Mouse (Mus musculus) midbrain, embryonic 12.5 days (tissue): ENCODE measurements around the gene Crip2. TPM values are rescaled to one million over a fixed set of nuclear protein-coding genes. Genes with fewer than 3 reads are reported as not detected.
A peak's percentile ranks its signal among the peaks of the same experiment; 100 is the strongest.

Source experiments
- ATAC-seq: fragments of 200-750 bp; cut with Nextera tagmentation; 2 replicates; pipeline ENCODE4 v1.8.0; 2017; ENCODE audit warnings: low read depth, moderate TSS enrichment, moderate library complexity; ENCODE audit not compliant: low FRiP score
- H3K27ac ChIP-seq: fragments of 300-500 bp; sonication (generic); replicated peaks from 2 replicates; pipeline ENCODE4 v1.5.1; 2016; ENCODE audit warnings: mild to moderate bottlenecking
- H3K27me3 ChIP-seq: fragments of 300-500 bp; sonication (generic); 2 replicates; pipeline ENCODE4 v1.6.1; 2016; ENCODE audit warnings: mild to moderate bottlenecking
- H3K36me3 ChIP-seq: fragments of 300-500 bp; sonication (generic); 2 replicates; pipeline ENCODE4 v1.6.1; 2016
- H3K4me1 ChIP-seq: fragments of 300-500 bp; sonication (generic); 2 replicates; pipeline ENCODE4 v1.6.1; 2016
- H3K4me2 ChIP-seq: fragments of 300-500 bp; sonication (generic); replicated peaks from 2 replicates; pipeline ENCODE4 v1.6.1; 2016; ENCODE audit warnings: mild to moderate bottlenecking, moderate library complexity
- H3K4me3 ChIP-seq: fragments of 300-500 bp; sonication (generic); 2 replicates; pipeline ENCODE4 v1.5.1; 2016; ENCODE audit warnings: mild to moderate bottlenecking
- H3K9ac ChIP-seq: fragments of 300-500 bp; sonication (generic); replicated peaks from 2 replicates; pipeline ENCODE4 v1.6.1; 2016; ENCODE audit warnings: mild to moderate bottlenecking, moderate library complexity
- H3K9me3 ChIP-seq: fragments of 300-500 bp; sonication (generic); 2 replicates; pipeline ENCODE4 v1.6.1; 2016; ENCODE audit warnings: mild to moderate bottlenecking
- WGBS: fragments of 180-500 bp; shearing (Covaris S2); methylation state at CpG from one replicate; pipeline ENCODE4 v1.1.7; 2016; 5-methylcytosine and 5-hydroxymethylcytosine counted together
- polyA plus RNA-seq: library from polyadenylated mRNA; unstranded; fragments of >200 nt; fragmentation: Nextera tagmentation; extraction: Ambion mirVana; gene quantifications from 2 replicates; pipeline ENCODE4 v1.2.1, GENCODE M21; 2016

Crip2 gene
- polyA plus RNA-seq, 1 experiment from 2014 or later = 257 TPM

DNA sequence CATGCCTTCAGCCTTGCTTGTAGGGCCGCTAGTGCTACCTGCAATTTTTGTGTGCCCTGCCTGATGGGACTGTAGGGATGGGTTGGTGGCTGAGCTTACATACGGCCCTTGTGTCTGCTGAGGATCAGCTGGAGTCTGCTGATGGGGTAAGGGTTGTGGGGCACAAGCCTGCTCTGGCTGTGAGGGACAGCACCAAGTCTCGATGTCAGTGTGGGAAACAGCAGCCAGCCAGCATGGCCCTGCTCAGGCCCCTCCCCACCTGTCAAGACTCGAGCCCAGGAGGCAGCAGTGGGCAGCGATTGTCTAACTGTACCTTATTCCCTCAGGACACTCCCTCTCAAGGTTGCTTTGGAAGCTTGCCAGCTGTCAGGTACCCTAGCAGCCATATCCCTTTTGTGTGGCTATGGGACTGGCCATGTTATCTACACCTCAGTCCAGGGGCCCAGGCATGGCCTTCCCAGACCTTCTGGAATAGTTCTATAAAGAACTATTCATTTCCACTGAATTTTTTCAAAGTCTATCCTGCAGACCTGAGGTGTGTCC lies 6.1 kb upstream of the Crip2 start:
- Histone ChIP-seq H3K36me3 (peaks cover 98% of the 10 kb centered on the region), H3K4me2 (no peak overlapping the region), H3K9ac (no peak overlapping the region), H3K9me3 (no peaks in the 10 kb centered on the region), H3K4me3 (no peak overlapping the region), H3K4me1 (peaks cover 9% of the 10 kb centered on the region), H3K27me3 (no peaks in the 10 kb centered on the region), H3K27ac (no peak overlapping the region)
- no peak for ATAC-seq
- 87% methylated on average over 5 of the region's 5 CpGs for WGBS

DNA sequence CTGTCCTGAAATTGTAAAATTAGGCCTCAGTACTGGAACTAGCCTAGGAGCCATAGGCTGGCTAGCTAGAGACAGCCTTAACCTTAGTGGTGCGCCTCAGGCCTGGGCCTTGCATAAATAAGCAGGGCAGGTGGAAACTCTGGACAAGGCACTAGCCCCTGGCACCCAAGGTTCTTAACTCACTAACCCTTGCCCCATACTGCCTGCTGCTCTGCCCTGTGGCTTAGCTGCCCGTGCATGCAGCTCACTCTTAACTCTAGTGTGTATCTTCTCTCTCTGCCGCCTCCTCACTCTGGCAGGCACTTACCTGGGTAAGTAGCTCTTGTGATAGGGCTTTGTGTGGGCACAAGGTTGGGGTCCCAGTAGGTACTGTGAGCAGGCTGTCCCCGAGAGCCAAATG lies 5.5 kb upstream of the Crip2 start:
- 91% methylated on average over 4 of the region's 4 CpGs for WGBS

DNA sequence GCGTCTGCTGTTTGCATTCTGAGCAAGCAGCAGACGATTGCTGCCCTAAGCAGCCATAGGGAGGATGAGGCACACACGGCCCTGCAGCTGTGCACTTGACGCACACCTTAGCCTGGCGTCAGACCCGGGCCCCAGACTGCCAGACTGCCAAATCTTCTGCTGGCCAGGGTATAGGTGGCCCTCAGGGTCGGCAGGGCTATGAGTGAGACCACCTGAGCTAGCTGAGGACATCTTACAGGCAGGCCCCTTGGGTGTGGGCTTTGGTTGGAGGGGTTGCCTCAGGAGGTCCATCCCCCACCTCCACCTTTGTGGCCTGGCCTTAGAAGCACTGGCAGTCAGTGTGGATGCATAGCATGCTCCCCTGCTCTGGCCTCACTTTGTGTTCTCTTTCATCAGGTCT lies 4.6 kb upstream of the Crip2 start:
- Histone ChIP-seq H3K9ac (no peak overlapping the region), H3K4me1 (peaks cover 19% of the 10 kb centered on the region), H3K27me3 (no peaks in the 10 kb centered on the region), H3K4me3 (no peak overlapping the region), H3K4me2 (no peak overlapping the region), H3K36me3 (peaks cover 84% of the 10 kb centered on the region), H3K27ac (no peak overlapping the region), H3K9me3 (no peaks in the 10 kb centered on the region)
- 93% methylated on average over 7 of the region's 7 CpGs for WGBS
- no peak for ATAC-seq

More for the DNA sequence above, 5.5 kb upstream of the Crip2 start:
- Histone ChIP-seq H3K36me3 (peaks cover 93% of the 10 kb centered on the region), H3K27ac (no peak overlapping the region), H3K9me3 (no peaks in the 10 kb centered on the region), H3K9ac (no peak overlapping the region), H3K4me2 (no peak overlapping the region), H3K4me1 (peaks cover 14% of the 10 kb centered on the region), H3K4me3 (no peak overlapping the region), H3K27me3 (no peaks in the 10 kb centered on the region)
- no peak for ATAC-seq

DNA sequence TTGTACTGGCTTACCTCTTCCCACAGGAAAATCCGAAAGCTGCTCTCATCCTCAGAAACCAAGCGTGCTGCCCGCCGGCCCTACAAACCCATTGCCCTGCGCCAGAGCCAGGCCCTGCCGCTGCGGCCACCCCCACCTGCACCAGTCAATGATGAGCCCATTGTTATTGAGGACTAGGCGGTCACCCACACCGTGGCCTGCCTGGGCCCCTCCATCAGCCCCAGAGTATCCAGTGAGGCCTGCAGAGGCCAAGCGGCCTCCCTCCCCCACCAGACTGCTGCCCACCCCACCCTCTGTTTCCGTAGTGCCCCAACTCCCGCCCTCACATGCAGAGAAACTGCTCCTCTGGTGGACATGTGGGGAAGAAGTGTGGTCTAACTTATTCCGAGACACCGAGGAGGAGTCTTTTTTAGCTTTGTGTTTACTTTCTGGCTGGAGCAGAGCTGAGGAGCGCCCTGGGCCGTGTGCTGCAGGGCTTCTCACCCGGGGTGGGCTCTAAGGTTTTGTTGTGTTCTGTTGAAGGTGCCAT lies 3.5 kb upstream of the Crip2 start:
- no peak for ATAC-seq
- Histone ChIP-seq H3K36me3 (peaks cover 73% of the 10 kb centered on the region), H3K9me3 (no peaks in the 10 kb centered on the region), H3K4me3 (no peak overlapping the region), H3K4me2 (no peak overlapping the region), H3K27me3 (peaks cover 5% of the 10 kb centered on the region; the same call in 1 of the 2 replicates), H3K9ac (no peak overlapping the region), H3K27ac (no peak overlapping the region), H3K4me1 (peaks cover 27% of the 10 kb centered on the region)
- 82% methylated on average over 17 of the region's 17 CpGs for WGBS

- WGBS = 90% methylated on average over 18 of the region's 18 CpGs
- Histone ChIP-seq H3K36me3 (peaks cover 63% of the 10 kb centered on the region), H3K4me2 (no peak overlapping the region), H3K27me3 (peaks cover 9% of the 10 kb centered on the region; the same call in 1 of the 2 replicates), H3K9ac (no peak overlapping the region), H3K4me1 (peaks cover 37% of the 10 kb centered on the region), H3K4me3 (no peak overlapping the region), H3K27ac (peak overlapping the region; percentile 61), H3K9me3 (no peaks in the 10 kb centered on the region)
- ATAC-seq = no peak
Measured at GRCm38 (mm10) chr12:113137260-113138213, 2.5 kb upstream of the Crip2 start.

GRCm38 (mm10) chr12:113138291-113138690 lies 1.7 kb upstream of the Crip2 start:
- Histone ChIP-seq H3K4me1 (peaks cover 44% of the 10 kb centered on the region), H3K9me3 (no peaks in the 10 kb centered on the region), H3K4me2 (no peak overlapping the region), H3K4me3 (no peak overlapping the region), H3K36me3 (peaks cover 56% of the 10 kb centered on the region), H3K27ac (peak overlapping the region; percentile 93; the same call in 1 of the 2 replicates), H3K27me3 (peaks cover 9% of the 10 kb centered on the region; the same call in 1 of the 2 replicates), H3K9ac (no peak overlapping the region)
- whole genome bisulfite sequencing = 80% methylated on average over 6 of the region's 6 CpGs
- ATAC-seq = no peak

- H3K9ac ChIP-seq = peak overlapping the region; percentile 78
- ATAC-seq = peak; percentile 3
- H3K9me3 ChIP-seq = no peaks in the 10 kb centered on the region
- 40% methylated on average over 11 of the region's 11 CpGs for WGBS
- H3K27ac ChIP-seq = peak overlapping the region; percentile 93
- H3K4me1 ChIP-seq = peaks cover 46% of the 10 kb centered on the region
- peak overlapping the region; percentile 72 for H3K4me3 ChIP-seq
- peaks cover 9% of the 10 kb centered on the region; the same call in 1 of the 2 replicates for H3K27me3 ChIP-seq
- H3K36me3 ChIP-seq = peaks cover 55% of the 10 kb centered on the region
- H3K4me2 ChIP-seq = peak overlapping the region; percentile 65
Measured at GRCm38 (mm10) chr12:113138901-113139864, 853 bp upstream of the Crip2 start.

DNA sequence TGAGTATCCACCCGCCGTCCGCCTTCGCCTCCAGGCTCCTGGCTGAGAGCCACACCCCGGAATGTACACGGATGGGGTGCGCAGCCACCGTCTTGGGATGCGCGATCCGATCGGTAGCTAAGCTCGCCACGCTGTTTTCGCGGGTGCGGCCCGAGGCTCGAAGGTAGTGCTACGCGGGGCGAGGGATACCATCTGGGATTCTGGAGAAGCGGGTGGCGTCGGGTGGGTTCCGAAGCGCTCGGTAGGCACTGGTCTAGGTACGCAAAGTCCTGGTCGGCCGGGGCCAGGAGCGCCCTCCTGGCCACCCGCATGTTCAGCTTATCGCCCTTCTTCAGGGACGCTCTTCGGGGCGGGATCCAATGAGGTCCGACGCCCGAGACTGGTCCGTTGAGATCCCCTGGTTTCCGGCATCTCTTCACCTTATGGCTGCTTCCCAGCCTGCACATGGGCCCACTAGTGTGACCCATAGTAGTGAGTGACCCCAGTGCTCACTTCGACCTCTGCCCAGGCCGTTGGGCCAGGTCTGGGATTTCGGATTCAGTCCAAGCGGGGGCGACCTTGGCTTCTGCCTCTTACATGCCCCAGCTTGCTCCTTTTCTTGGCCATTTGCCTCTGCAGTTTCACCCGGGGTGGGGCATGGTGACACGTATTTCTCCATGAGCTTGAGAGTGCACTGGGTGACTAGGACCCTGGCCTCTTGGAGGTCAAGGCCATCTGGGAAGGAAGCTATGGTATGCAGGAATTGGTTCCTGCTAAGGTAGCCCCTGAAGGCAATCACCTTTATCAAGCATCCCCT lies 778 bp downstream of the Crip2 start:
- Histone ChIP-seq H3K36me3 (peaks cover 55% of the 10 kb centered on the region), H3K4me2 (peak overlapping the region; percentile 65), H3K9me3 (no peaks in the 10 kb centered on the region), H3K27me3 (peaks cover 19% of the 10 kb centered on the region), H3K4me1 (peaks cover 46% of the 10 kb centered on the region), H3K9ac (peak overlapping the region; percentile 78), H3K4me3 (peak overlapping the region; percentile 72), H3K27ac (peak overlapping the region; percentile 93)
- ATAC-seq = peak; percentile 20
- WGBS = 3% methylated on average over 49 of the region's 49 CpGs

DNA sequence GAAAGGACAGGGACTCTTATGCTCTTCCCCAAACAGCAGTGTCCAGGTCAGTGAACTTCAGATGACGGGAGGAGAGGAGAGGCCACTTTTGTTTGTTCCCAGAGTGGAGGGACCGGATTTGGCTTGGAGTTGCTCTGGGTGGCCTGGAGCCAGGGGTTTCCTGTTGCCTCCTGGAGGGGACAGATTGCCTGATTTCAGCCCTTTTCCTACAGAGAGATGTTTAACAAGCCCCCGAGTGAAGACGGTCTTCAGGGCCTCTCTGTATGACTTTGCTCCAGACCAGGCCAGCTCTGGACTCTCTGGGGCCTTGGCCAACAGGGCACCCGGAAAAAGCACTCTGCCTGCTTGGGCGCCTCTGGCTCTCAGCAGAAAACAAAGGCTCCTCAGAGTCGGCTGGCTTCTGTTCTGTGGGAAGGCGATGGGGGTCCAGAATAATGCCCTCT lies 1.5 kb downstream of the Crip2 start:
- H3K9me3 ChIP-seq = no peaks in the 10 kb centered on the region
- no peak for ATAC-seq
- H3K9ac ChIP-seq = peak overlapping the region; percentile 78
- peaks cover 48% of the 10 kb centered on the region for H3K36me3 ChIP-seq
- H3K27me3 ChIP-seq = peaks cover 20% of the 10 kb centered on the region
- peaks cover 51% of the 10 kb centered on the region for H3K4me1 ChIP-seq
- H3K4me2 ChIP-seq = peak overlapping the region; percentile 65
- H3K4me3 ChIP-seq = peak overlapping the region; percentile 72
- peak overlapping the region; percentile 67 for H3K27ac ChIP-seq
- WGBS = 33% methylated on average over 8 of the region's 8 CpGs

- peak overlapping the region; percentile 67 for H3K27ac ChIP-seq
- H3K27me3 ChIP-seq = peaks cover 26% of the 10 kb centered on the region
- H3K36me3 ChIP-seq = peaks cover 40% of the 10 kb centered on the region
- H3K4me2 ChIP-seq = peak overlapping the region; percentile 65
- H3K4me1 ChIP-seq = peaks cover 54% of the 10 kb centered on the region
- no peak for ATAC-seq
- H3K9me3 ChIP-seq = no peaks in the 10 kb centered on the region
- H3K9ac ChIP-seq = peak overlapping the region; percentile 78
- 23% methylated on average over 15 of the region's 15 CpGs for WGBS
- peak overlapping the region; percentile 72 for H3K4me3 ChIP-seq
Measured at GRCm38 (mm10) chr12:113142021-113142975, 2.3 kb downstream of the Crip2 start.
